Mouse (Mus musculus) fibroblast of lung, adult 2 months (primary cell): ENCODE results near the gene Chst13.

ENCODE experiments used
- DNase-seq: peaks from one replicate; pipeline ENCODE4 v3.0.0-alpha.2; 2011; ENCODE audit warnings: low read depth

Chst13 gene

GRCm38 (mm10) chr6:90319475-90320191 lies 5.4 kb downstream of the Chst13 start:
- no peak for DNase-seq

GRCm38 (mm10) chr6:90319019-90319418 lies 6.0 kb downstream of the Chst13 start:
- DNase-seq: no peak

- DNase-seq: no peak
Measured at GRCm38 (mm10) chr6:90317510-90318258, 7.3 kb downstream of the Chst13 start.

GRCm38 (mm10) chr6:90315961-90316360 lies 9.0 kb downstream of the Chst13 start:
- DNase-seq: no peak

- DNase-seq: no peak
Measured at GRCm38 (mm10) chr6:90308839-90309778, 15.9 kb downstream of the Chst13 start.

- no peak for DNase-seq
Measured at GRCm38 (mm10) chr6:90306315-90306975, 18.5 kb downstream of the Chst13 start.

GRCm38 (mm10) chr6:90300919-90301318 lies 24.1 kb downstream of the Chst13 start, which contains the start of gene BC048671:
BC048671 (plus strand) TSS chr6:90301219.
- DNase-seq: no peak

- peak; percentile 5 for DNase-seq
Measured at GRCm38 (mm10) chr6:90288265-90288664, 36.7 kb downstream of the Chst13 start.
